Mouse (Mus musculus): ENCODE measurements around the gene Sgms2.

The Sgms2 gene

GRCm38 (mm10) chr3:131491361-131491925 is at the start of gene Sgms2:
Gene Sgms2 (minus strand): TSS chr3:131491411.
- no peak for DNase-seq (ENCODE audit: low read depth, low spot score)

GRCm38 (mm10) chr3:131525229-131525628 is 34.0 kb upstream of the Sgms2 start:
- no peak for DNase-seq (ENCODE audit: low read depth, low spot score)

GRCm38 (mm10) chr3:131524779-131525178 is 33.6 kb upstream of the Sgms2 start:
- DNase-seq (ENCODE audit: low read depth, low spot score) = no peak

- no peak for DNase-seq (ENCODE audit: low read depth, low spot score)
Observed at GRCm38 (mm10) chr3:131524210-131524609, 33.0 kb upstream of the Sgms2 start.

GRCm38 (mm10) chr3:131523749-131524148 is 32.5 kb upstream of the Sgms2 start:
- DNase-seq (ENCODE audit: low read depth, low spot score) = no peak

GRCm38 (mm10) chr3:131522243-131522642 is 31.0 kb upstream of the Sgms2 start:
- no peak for DNase-seq (ENCODE audit: low read depth, low spot score)

GRCm38 (mm10) chr3:131521206-131521605 is 30.0 kb upstream of the Sgms2 start:
- no peak for DNase-seq (ENCODE audit: low read depth, low spot score)

GRCm38 (mm10) chr3:131517756-131518155 is 26.5 kb upstream of the Sgms2 start:
- no peak for DNase-seq (ENCODE audit: low read depth, low spot score)

- no peak for DNase-seq (ENCODE audit: low read depth, low spot score)
Observed at GRCm38 (mm10) chr3:131516332-131516999, 25.3 kb upstream of the Sgms2 start.

- no peak for DNase-seq (ENCODE audit: low read depth, low spot score)
Observed at GRCm38 (mm10) chr3:131511616-131512015, 20.4 kb upstream of the Sgms2 start.

GRCm38 (mm10) chr3:131508024-131508423 is 16.8 kb upstream of the Sgms2 start:
- DNase-seq (ENCODE audit: low read depth, low spot score) = no peak

- DNase-seq (ENCODE audit: low read depth, low spot score) = no peak
Observed at GRCm38 (mm10) chr3:131504595-131505223, 13.5 kb upstream of the Sgms2 start.

- DNase-seq (ENCODE audit: low read depth, low spot score) = no peak
Observed at GRCm38 (mm10) chr3:131501677-131502370, 10.6 kb upstream of the Sgms2 start.

- DNase-seq (ENCODE audit: low read depth, low spot score) = no peak
Observed at GRCm38 (mm10) chr3:131499651-131500050, 8.4 kb upstream of the Sgms2 start.

- no peak for DNase-seq (ENCODE audit: low read depth, low spot score)
Observed at GRCm38 (mm10) chr3:131496506-131497122, 5.4 kb upstream of the Sgms2 start.

- DNase-seq (ENCODE audit: low read depth, low spot score) = no peak
Observed at GRCm38 (mm10) chr3:131495076-131495475, 3.9 kb upstream of the Sgms2 start.

- no peak for DNase-seq (ENCODE audit: low read depth, low spot score)
Observed at GRCm38 (mm10) chr3:131493194-131493593, 2.0 kb upstream of the Sgms2 start.

- no peak for DNase-seq (ENCODE audit: low read depth, low spot score)
Observed at GRCm38 (mm10) chr3:131491980-131492379, 769 bp upstream of the Sgms2 start.

- DNase-seq (ENCODE audit: low read depth, low spot score) = no peak
Observed at GRCm38 (mm10) chr3:131490143-131490908, 885 bp downstream of the Sgms2 start.

GRCm38 (mm10) chr3:131489657-131490142 is 1.5 kb downstream of the Sgms2 start:
- no peak for DNase-seq (ENCODE audit: low read depth, low spot score)

GRCm38 (mm10) chr3:131488969-131489368 is 2.2 kb downstream of the Sgms2 start:
- DNase-seq (ENCODE audit: low read depth, low spot score) = no peak

Measured in A20 (cell line).